Mouse (Mus musculus): Measurements from ENCODE around the gene Bst1.

Bst1 gene

GRCm38 (mm10) chr5:43818695-43819094 lies at the start of gene Bst1:
TSS of gene Bst1 (plus strand) at chr5:43818885.
- DNase-seq = no peak

GRCm38 (mm10) chr5:43770618-43771354 lies 47.9 kb upstream of the Bst1 start:
- no peak for DNase-seq

GRCm38 (mm10) chr5:43771555-43771954 lies 47.1 kb upstream of the Bst1 start:
- peak; percentile 23 for DNase-seq

- DNase-seq = no peak
Observed at GRCm38 (mm10) chr5:43776407-43776806, 42.3 kb upstream of the Bst1 start.

- DNase-seq = no peak
Observed at GRCm38 (mm10) chr5:43776993-43777392, 41.7 kb upstream of the Bst1 start.

GRCm38 (mm10) chr5:43778583-43778982 lies 40.1 kb upstream of the Bst1 start:
- DNase-seq = no peak

- DNase-seq = peak; percentile 43
Observed at GRCm38 (mm10) chr5:43781423-43781976, 37.2 kb upstream of the Bst1 start.

GRCm38 (mm10) chr5:43781977-43782930 lies 36.4 kb upstream of the Bst1 start:
- peak; percentile 82 for DNase-seq

- DNase-seq = no peak
Observed at GRCm38 (mm10) chr5:43783996-43784395, 34.7 kb upstream of the Bst1 start.

GRCm38 (mm10) chr5:43786607-43787006 lies 32.1 kb upstream of the Bst1 start:
- DNase-seq = no peak

GRCm38 (mm10) chr5:43787976-43788752 lies 30.5 kb upstream of the Bst1 start:
- no peak for DNase-seq

- no peak for DNase-seq
Observed at GRCm38 (mm10) chr5:43792354-43792753, 26.3 kb upstream of the Bst1 start.

- no peak for DNase-seq
Observed at GRCm38 (mm10) chr5:43799530-43799929, 19.2 kb upstream of the Bst1 start.

GRCm38 (mm10) chr5:43800700-43801099 lies 18.0 kb upstream of the Bst1 start:
- no peak for DNase-seq

GRCm38 (mm10) chr5:43801253-43801652 lies 17.4 kb upstream of the Bst1 start:
- DNase-seq = no peak

GRCm38 (mm10) chr5:43801798-43802197 lies 16.9 kb upstream of the Bst1 start:
- DNase-seq = no peak

- DNase-seq = no peak
Observed at GRCm38 (mm10) chr5:43805401-43805800, 13.3 kb upstream of the Bst1 start.

- no peak for DNase-seq
Observed at GRCm38 (mm10) chr5:43806340-43806739, 12.3 kb upstream of the Bst1 start.

- no peak for DNase-seq
Observed at GRCm38 (mm10) chr5:43806914-43807313, 11.8 kb upstream of the Bst1 start.

- peak; percentile 86 for DNase-seq
Observed at GRCm38 (mm10) chr5:43807744-43808696, 10.7 kb upstream of the Bst1 start.

GRCm38 (mm10) chr5:43810427-43811062 lies 8.1 kb upstream of the Bst1 start:
- no peak for DNase-seq
